Mouse (Mus musculus) embryonic facial prominence, embryonic 12.5 days (tissue): Measurements from ENCODE around the gene Krtap4-2. TPM values are rescaled to one million over a fixed set of nuclear protein-coding genes. Genes with fewer than 3 reads are reported as not detected.

Experiments used
- polyA plus RNA-seq: library from polyadenylated mRNA; unstranded; fragments of >200 nt; fragmentation: Nextera tagmentation; extraction: Ambion mirVana; gene quantifications from 2 replicates; pipeline ENCODE4 v1.2.1, GENCODE M21; 2016

Gene Krtap4-2
- polyA plus RNA-seq, 1 experiment from 2014 or later, result not detected

Other genes with a start within 250 kb of the Krtap4-2 start
- 34.6 and 35.3 TPM in 2 replicates for gene Krt10, start 245.7 kb downstream of the Krtap4-2 start, polyA plus RNA-seq
- gene Krt12, start 212.8 kb downstream of the Krtap4-2 start, polyA plus RNA-seq, result not detected in 2 replicates
- 0.40 and 0.42 TPM in 2 replicates for gene Krt20, start 196.9 kb downstream of the Krtap4-2 start, polyA plus RNA-seq
- gene Krt23, start 141.9 kb downstream of the Krtap4-2 start, polyA plus RNA-seq, result 0.61 and 2.4 TPM in 2 replicates
- not detected in 2 replicates for gene Krt39, start 113.7 kb downstream of the Krtap4-2 start, polyA plus RNA-seq
- gene Krt40, start 91.9 kb downstream of the Krtap4-2 start, polyA plus RNA-seq, result not detected in 2 replicates
- not detected in 2 replicates for gene Krtap3-3, start 84.2 kb downstream of the Krtap4-2 start, polyA plus RNA-seq
- not detected in 2 replicates for gene Krtap3-2, start 78.2 kb downstream of the Krtap4-2 start, polyA plus RNA-seq
- not detected in 2 replicates for gene Gm11939, start 75.6 kb downstream of the Krtap4-2 start, polyA plus RNA-seq
- not detected in 2 replicates for gene Krtap3-1, start 68.5 kb downstream of the Krtap4-2 start, polyA plus RNA-seq
- gene Krtap1-5, start 54.1 kb downstream of the Krtap4-2 start, polyA plus RNA-seq, result not detected in 2 replicates
- gene Krtap1-4, start 51.4 kb downstream of the Krtap4-2 start, polyA plus RNA-seq, result not detected in 2 replicates
- gene Krtap1-3, start 43.7 kb downstream of the Krtap4-2 start, polyA plus RNA-seq, result not detected in 2 replicates
- gene Krtap9-3, start 37.0 kb downstream of the Krtap4-2 start, polyA plus RNA-seq, result not detected in 2 replicates
- not detected in 2 replicates for gene Gm11938, start 31.8 kb downstream of the Krtap4-2 start, polyA plus RNA-seq
- not detected in 2 replicates for gene Gm11937, start 24.9 kb downstream of the Krtap4-2 start, polyA plus RNA-seq
- gene Krtap2-4, start 20.2 kb downstream of the Krtap4-2 start, polyA plus RNA-seq, result not detected in 2 replicates
- not detected in 2 replicates for gene Gm11562, start 14.6 kb downstream of the Krtap4-2 start, polyA plus RNA-seq
- gene Krtap4-1, start 6.8 kb downstream of the Krtap4-2 start, polyA plus RNA-seq, result not detected in 2 replicates
- not detected in 2 replicates for gene Krtap4-7, start 9.0 kb upstream of the Krtap4-2 start, polyA plus RNA-seq
- not detected in 2 replicates for gene Gm11555, start 15.2 kb upstream of the Krtap4-2 start, polyA plus RNA-seq
- not detected in 2 replicates for gene Gm11563, start 23.9 kb upstream of the Krtap4-2 start, polyA plus RNA-seq
- not detected in 2 replicates for gene Krtap4-6, start 30.9 kb upstream of the Krtap4-2 start, polyA plus RNA-seq
- not detected in 2 replicates for gene Gm14190, start 55.7 kb upstream of the Krtap4-2 start, polyA plus RNA-seq
- not detected in 2 replicates for gene Gm14180, start 99.2 kb upstream of the Krtap4-2 start, polyA plus RNA-seq
- gene Gm11595, start 137.8 kb upstream of the Krtap4-2 start, polyA plus RNA-seq, result not detected in 2 replicates
- gene Krtap4-8, start 145.6 kb upstream of the Krtap4-2 start, polyA plus RNA-seq, result not detected in 2 replicates
- gene Krtap4-9, start 150.1 kb upstream of the Krtap4-2 start, polyA plus RNA-seq, result not detected in 2 replicates
- not detected in 2 replicates for gene Gm11596, start 158.4 kb upstream of the Krtap4-2 start, polyA plus RNA-seq
- gene Gm11569, start 163.8 kb upstream of the Krtap4-2 start, polyA plus RNA-seq, result not detected in 2 replicates
- gene Gm11554, start 169.4 kb upstream of the Krtap4-2 start, polyA plus RNA-seq, result not detected in 2 replicates
- gene Krtap4-13, start 174.8 kb upstream of the Krtap4-2 start, polyA plus RNA-seq, result not detected in 2 replicates
- not detected in 2 replicates for gene Gm11564, start 180.6 kb upstream of the Krtap4-2 start, polyA plus RNA-seq
- not detected in 2 replicates for gene 2300003K06Rik, start 203.0 kb upstream of the Krtap4-2 start, polyA plus RNA-seq
- not detected in 2 replicates for gene Krtap4-16, start 216.5 kb upstream of the Krtap4-2 start, polyA plus RNA-seq
- not detected in 2 replicates for gene Gm11568, start 222.8 kb upstream of the Krtap4-2 start, polyA plus RNA-seq
- not detected in 2 replicates for gene Gm11559, start 229.4 kb upstream of the Krtap4-2 start, polyA plus RNA-seq
- gene Krtap9-1, start 238.3 kb upstream of the Krtap4-2 start, polyA plus RNA-seq, result not detected in 2 replicates
- not detected in 2 replicates for gene Gm11567, start 244.1 kb upstream of the Krtap4-2 start, polyA plus RNA-seq